In the genomic region with DNA sequence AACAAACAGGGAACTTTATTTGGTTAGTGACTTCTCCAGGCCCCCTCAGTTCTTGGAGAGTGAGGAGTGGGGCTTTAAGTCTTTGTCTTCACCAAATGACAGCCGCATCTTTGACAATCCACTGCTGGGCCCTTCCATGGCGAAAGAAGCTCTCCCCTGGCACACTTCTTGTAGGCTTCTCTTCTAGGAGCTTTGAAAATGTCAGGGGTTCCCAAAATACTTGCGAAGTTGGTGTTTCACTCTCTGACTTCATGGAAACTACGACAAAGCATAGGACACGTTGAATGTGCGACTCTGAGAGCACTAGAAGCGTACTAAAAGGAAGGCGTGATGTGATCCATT, we compare ENCODE assay signal across 8 mouse cellular contexts. TPM values are rescaled to one million over a fixed set of nuclear protein-coding genes. Genes with fewer than 3 reads are reported as not detected.
DNase-seq lines count a peak whose midpoint lies in the region; ATAC-seq and TF ChIP-seq lines count a peak whose summit lies in the region.

No protein-coding gene starts in this region.

- peak; percentile 55 for TF ChIP-seq POLR2A in embryonic fibroblast, embryonic 13.5 days (IDR thresholded peaks at IDR 0.05; ENCODE audit: low read depth, low read length)

- no peaks in the 10 kb centered on the region for H3K27me3 ChIP-seq in lung, embryonic 14.5 days (ENCODE audit: insufficient read depth, low read length)
- no peaks in the 10 kb centered on the region for H3K27me3 ChIP-seq in intestine, embryonic 15.5 days (replicated peaks)
- no peaks in the 10 kb centered on the region for H3K27me3 ChIP-seq in neural tube, embryonic 14.5 days (ENCODE audit: control insufficient read depth, insufficient read depth, low read length)

- no peaks in the 10 kb centered on the region for H3K9me3 ChIP-seq in lung, embryonic 14.5 days (ENCODE audit: low read depth, low read length)
- no peaks in the 10 kb centered on the region for H3K9me3 ChIP-seq in intestine, embryonic 15.5 days
- H3K9me3 ChIP-seq in neural tube, embryonic 14.5 days (ENCODE audit: control insufficient read depth, low read length), result no peaks in the 10 kb centered on the region

- H3K4me1 ChIP-seq in lung, embryonic 14.5 days (ENCODE audit: insufficient read depth), result 0 out of 2 replicates have a peak, but pooled peaks cover 3% of the 10 kb centered on the region
- H3K4me1 ChIP-seq in embryonic fibroblast, embryonic 13.5 days (ENCODE audit: control insufficient read depth, insufficient read depth, low read length), result peaks cover 2% of the 10 kb centered on the region; the same call in 1 of the 2 replicates
- no peaks in the 10 kb centered on the region; the same call in 1 of the 2 replicates for H3K4me1 ChIP-seq in intestine, embryonic 15.5 days (replicated peaks)
- no peaks in the 10 kb centered on the region; the same call in 1 of the 2 replicates for H3K4me1 ChIP-seq in neural tube, embryonic 14.5 days (ENCODE audit: control insufficient read depth, insufficient read depth, low read length)

- H3K9ac ChIP-seq in lung, embryonic 14.5 days, result peak overlapping the region; percentile 68
- H3K9ac ChIP-seq in intestine, embryonic 15.5 days, result peak overlapping the region; percentile 54; the same call in 1 of the 2 replicates
- H3K9ac ChIP-seq in neural tube, embryonic 14.5 days (replicated peaks; ENCODE audit: low read depth, low read length), result peak overlapping the region; percentile 84; the same call in 1 of the 2 replicates

- H3K27ac ChIP-seq in lung, embryonic 14.5 days (ENCODE audit: low read depth), result peak overlapping the region; percentile 95
- peak overlapping the region; percentile 15; the same call in 1 of the 2 replicates for H3K27ac ChIP-seq in embryonic fibroblast, embryonic 13.5 days (ENCODE audit: insufficient read depth, low read length)
- peak overlapping the region; percentile 98 for H3K27ac ChIP-seq in intestine, embryonic 15.5 days
- peak overlapping the region; percentile 95 for H3K27ac ChIP-seq in neural tube, embryonic 14.5 days (ENCODE audit: low read depth, low read length)

- H3K36me3 ChIP-seq in lung, embryonic 14.5 days (ENCODE audit: insufficient read depth), result no peaks in the 10 kb centered on the region
- no peaks in the 10 kb centered on the region for H3K36me3 ChIP-seq in intestine, embryonic 15.5 days
- H3K36me3 ChIP-seq in neural tube, embryonic 14.5 days (ENCODE audit: control insufficient read depth, insufficient read depth, low read length), result no peaks in the 10 kb centered on the region

- no peak for ATAC-seq in lung, embryonic 14.5 days (ENCODE audit: insufficient read depth)
- no peak for ATAC-seq in intestine, embryonic 15.5 days
- no peak for ATAC-seq in neural tube, embryonic 14.5 days (ENCODE audit: low read depth)

- H3K4me3 ChIP-seq in lung, embryonic 14.5 days (ENCODE audit: low read depth, low read length), result peak overlapping the region; percentile 68
- peak overlapping the region; percentile 30 for H3K4me3 ChIP-seq in embryonic fibroblast, embryonic 13.5 days (ENCODE audit: insufficient read depth, low read length)
- peak overlapping the region; percentile 80 for H3K4me3 ChIP-seq in intestine, embryonic 15.5 days (replicated peaks)
- H3K4me3 ChIP-seq in neural tube, embryonic 14.5 days (ENCODE audit: low read depth, low read length), result peak overlapping the region; percentile 73

- 12% methylated on average over 8 of the region's 8 CpGs for WGBS in lung, embryonic 14.5 days
- WGBS in intestine, embryonic 15.5 days, result 22% methylated on average over 8 of the region's 8 CpGs
- 21% methylated on average over 8 of the region's 8 CpGs for WGBS in neural tube, embryonic 14.5 days

- H3K4me2 ChIP-seq in lung, embryonic 14.5 days, result peak overlapping the region; percentile 64
- H3K4me2 ChIP-seq in intestine, embryonic 15.5 days (replicated peaks), result peak overlapping the region; percentile 75
- H3K4me2 ChIP-seq in neural tube, embryonic 14.5 days (ENCODE audit: low read depth, low read length), result peak overlapping the region; percentile 51

- no peak for TF ChIP-seq CTCF in lung, embryonic 14.5 days (IDR thresholded peaks at IDR 0.05; ENCODE audit: low read depth)
- no peak for TF ChIP-seq CTCF in embryonic fibroblast, embryonic 13.5 days (IDR thresholded peaks at IDR 0.05; ENCODE audit: borderline replicate concordance, insufficient read depth, low read length)

- no peak for DNase-seq in lung, embryonic 14.5 days
- no peak for DNase-seq in lung, postnatal 36 days
- no peak for DNase-seq in urinary bladder, postnatal 25 days (ENCODE audit: low spot score)
- no peak for DNase-seq in thymus, postnatal 36 days
- DNase-seq in frontal cortex, postnatal 36 days (ENCODE audit: low spot score in 2 of 2), result no peak

RNA-seq across cellular contexts. Expression of gene Copg2, which starts 0.4 kb away (rescaled TPM):
- 27.9 and 29.5 TPM in 2 replicates for polyA plus RNA-seq in lung, embryonic 14.5 days (2014; fragmentation: Nextera tagmentation; extraction: Ambion mirVana)
- 43.8 and 44.1 TPM in 2 replicates for polyA plus RNA-seq in embryonic fibroblast, embryonic 13.5 days (2011; ENCODE audit: insufficient read length, low read depth, missing spikeins)
- 14.9 and 16.9 TPM in 2 replicates for polyA plus RNA-seq in intestine, embryonic 15.5 days (2015; fragmentation: Nextera tagmentation; extraction: Ambion mirVana)
- 35.5 and 48.9 TPM in 2 replicates for polyA plus RNA-seq in neural tube, embryonic 14.5 days (2014; fragmentation: Nextera tagmentation; extraction: Ambion mirVana)

RNA-seq across cellular contexts. Expression of gene Tsga13, which starts 18.4 kb away (rescaled TPM):
- polyA plus RNA-seq in lung, embryonic 14.5 days (2014; fragmentation: Nextera tagmentation; extraction: Ambion mirVana), result 0.25 and 0.55 TPM in 2 replicates
- polyA plus RNA-seq in embryonic fibroblast, embryonic 13.5 days (2011; ENCODE audit: insufficient read length, low read depth, missing spikeins), result not detected in 2 replicates
- polyA plus RNA-seq in intestine, embryonic 15.5 days (2015; fragmentation: Nextera tagmentation; extraction: Ambion mirVana), result 0.19 TPM in 1 of 2 replicates, not detected in the other
- not detected in 2 replicates for polyA plus RNA-seq in neural tube, embryonic 14.5 days (2014; fragmentation: Nextera tagmentation; extraction: Ambion mirVana)

Comparison
In these comparisons a context has a peak if more than half of its experiments do, and no peak if none do; other contexts are left out.
1. H3K27ac ChIP-seq: peak in every context shown above with its lines; median percentile 98 in intestine, embryonic 15.5 days; 95 in lung, embryonic 14.5 days; 95 in neural tube, embryonic 14.5 days; 15 in embryonic fibroblast, embryonic 13.5 days.
2. H3K4me3 ChIP-seq: peak in every context shown above with its lines; median percentile 80 in intestine, embryonic 15.5 days; 73 in neural tube, embryonic 14.5 days; 68 in lung, embryonic 14.5 days; 30 in embryonic fibroblast, embryonic 13.5 days.